Mouse (Mus musculus): ENCODE results near the gene Dip2c.

Gene Dip2c

GRCm38 (mm10) chr13:9421949-9422348 is 145.6 kb downstream of the Dip2c start:
- DNase-seq (ENCODE audit: low read depth in 2 of 2, low spot score in 2 of 2), result no peak

- no peak for DNase-seq (ENCODE audit: low read depth in 2 of 2, low spot score in 2 of 2)
Measured at GRCm38 (mm10) chr13:9422876-9423275, 146.5 kb downstream of the Dip2c start.

GRCm38 (mm10) chr13:9424434-9424833 is 148.1 kb downstream of the Dip2c start:
- DNase-seq (ENCODE audit: low read depth in 2 of 2, low spot score in 2 of 2), result no peak

- DNase-seq (ENCODE audit: low read depth in 2 of 2, low spot score in 2 of 2), result no peak
Measured at GRCm38 (mm10) chr13:9426267-9426666, 149.9 kb downstream of the Dip2c start.

GRCm38 (mm10) chr13:9426779-9427178 is 150.5 kb downstream of the Dip2c start:
- DNase-seq (ENCODE audit: low read depth in 2 of 2, low spot score in 2 of 2), result no peak

GRCm38 (mm10) chr13:9429884-9430283 is 153.6 kb downstream of the Dip2c start:
- DNase-seq (ENCODE audit: low read depth in 2 of 2, low spot score in 2 of 2), result no peak

- DNase-seq (ENCODE audit: low read depth in 2 of 2, low spot score in 2 of 2), result no peak
Measured at GRCm38 (mm10) chr13:9430724-9431123, 154.4 kb downstream of the Dip2c start.

- no peak for DNase-seq (ENCODE audit: low read depth in 2 of 2, low spot score in 2 of 2)
Measured at GRCm38 (mm10) chr13:9431441-9431840, 155.1 kb downstream of the Dip2c start.

GRCm38 (mm10) chr13:9443066-9443465 is 166.7 kb downstream of the Dip2c start:
- DNase-seq (ENCODE audit: low read depth in 2 of 2, low spot score in 2 of 2), result no peak

- no peak for DNase-seq (ENCODE audit: low read depth in 2 of 2, low spot score in 2 of 2)
Measured at GRCm38 (mm10) chr13:9445533-9446294, 169.4 kb downstream of the Dip2c start.

- DNase-seq (ENCODE audit: low read depth in 2 of 2, low spot score in 2 of 2), result no peak
Measured at GRCm38 (mm10) chr13:9446448-9447115, 170.3 kb downstream of the Dip2c start.

GRCm38 (mm10) chr13:9450276-9450675 is 173.9 kb downstream of the Dip2c start:
- DNase-seq (ENCODE audit: low read depth in 2 of 2, low spot score in 2 of 2), result no peak

GRCm38 (mm10) chr13:9451952-9452351 is 175.6 kb downstream of the Dip2c start:
- no peak for DNase-seq (ENCODE audit: low read depth in 2 of 2, low spot score in 2 of 2)

- no peak for DNase-seq (ENCODE audit: low read depth in 2 of 2, low spot score in 2 of 2)
Measured at GRCm38 (mm10) chr13:9454426-9455177, 178.3 kb downstream of the Dip2c start.

- no peak for DNase-seq (ENCODE audit: low read depth in 2 of 2, low spot score in 2 of 2)
Measured at GRCm38 (mm10) chr13:9455979-9456378, 179.7 kb downstream of the Dip2c start.

GRCm38 (mm10) chr13:9457420-9458308 is 181.3 kb downstream of the Dip2c start:
- DNase-seq (ENCODE audit: low read depth in 2 of 2, low spot score in 2 of 2), result no peak

GRCm38 (mm10) chr13:9464457-9464856 is 188.1 kb downstream of the Dip2c start:
- DNase-seq (ENCODE audit: low read depth in 2 of 2, low spot score in 2 of 2), result no peak

- peak; percentile 41 to 60 for DNase-seq (ENCODE audit: low read depth in 2 of 2, low spot score in 2 of 2)
Measured at GRCm38 (mm10) chr13:9467216-9467615, 190.9 kb downstream of the Dip2c start.

- DNase-seq (ENCODE audit: low read depth in 2 of 2, low spot score in 2 of 2), result no peak
Measured at GRCm38 (mm10) chr13:9473383-9473782, 197.1 kb downstream of the Dip2c start.

- no peak for DNase-seq (ENCODE audit: low read depth in 2 of 2, low spot score in 2 of 2)
Measured at GRCm38 (mm10) chr13:9481722-9482121, 205.4 kb downstream of the Dip2c start.

- DNase-seq (ENCODE audit: low read depth in 2 of 2, low spot score in 2 of 2), result no peak
Measured at GRCm38 (mm10) chr13:9489696-9490095, 213.4 kb downstream of the Dip2c start.
